Mouse (Mus musculus): ENCODE results near the gene Gm9732. TPM values are rescaled to one million over a fixed set of nuclear protein-coding genes. Genes with fewer than 3 reads are reported as not detected.
"Not testable (repeated sequence)": the region's sequence is repeated elsewhere in the genome, so short reads cannot be mapped to it uniquely, and the experiment has no call there.

Gm9732 gene
- polyA plus RNA-seq, 1 experiment from 2014 or later = not detected

DNA sequence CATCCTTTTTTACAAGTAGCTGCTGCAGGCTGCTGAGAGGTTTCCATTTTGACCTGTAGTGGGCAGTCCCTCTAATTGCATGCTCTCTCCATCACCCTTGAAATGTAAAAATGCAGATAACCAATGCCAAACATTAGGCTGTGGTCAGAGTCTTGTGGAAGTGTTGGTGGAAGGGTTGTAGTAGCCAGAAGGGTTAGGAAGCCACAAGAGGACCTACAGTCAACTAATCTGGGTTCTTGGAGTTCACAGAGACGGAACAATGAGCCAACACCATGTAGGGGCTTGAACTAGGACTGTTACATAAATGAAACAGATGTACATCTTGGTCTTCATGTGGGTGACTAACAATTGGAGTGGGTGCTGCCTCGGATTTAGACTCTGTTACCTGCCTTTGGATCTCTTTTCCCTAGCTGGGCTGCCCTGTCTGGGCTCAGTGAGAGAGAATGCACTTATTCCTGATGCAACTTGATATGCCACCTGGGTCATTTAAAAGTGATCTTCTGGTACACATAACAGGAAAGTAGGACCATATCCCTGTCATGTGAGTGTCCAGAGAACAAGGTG, 6.2 kb upstream of the Gm9732 start:
- not testable (repeated sequence) for H3K36me3 ChIP-seq (ENCODE audit: control insufficient read depth, insufficient read depth, low read length); H3K9ac ChIP-seq (replicated peaks; ENCODE audit: low read depth, low read length); H3K4me1 ChIP-seq (ENCODE audit: control insufficient read depth, insufficient read depth, low read length); H3K4me3 ChIP-seq (ENCODE audit: low read depth, low read length); H3K27ac ChIP-seq (ENCODE audit: low read length); H3K27me3 ChIP-seq (ENCODE audit: control insufficient read depth, insufficient read depth, low read length); H3K9me3 ChIP-seq (ENCODE audit: control insufficient read depth, low read depth, low read length); H3K4me2 ChIP-seq (replicated peaks; ENCODE audit: low read depth, low read length); ATAC-seq (ENCODE audit: insufficient number of reproducible peaks, insufficient read depth, low FRiP score, low read depth)
- 46% methylated on average over 2 of the region's 2 CpGs for WGBS

DNA sequence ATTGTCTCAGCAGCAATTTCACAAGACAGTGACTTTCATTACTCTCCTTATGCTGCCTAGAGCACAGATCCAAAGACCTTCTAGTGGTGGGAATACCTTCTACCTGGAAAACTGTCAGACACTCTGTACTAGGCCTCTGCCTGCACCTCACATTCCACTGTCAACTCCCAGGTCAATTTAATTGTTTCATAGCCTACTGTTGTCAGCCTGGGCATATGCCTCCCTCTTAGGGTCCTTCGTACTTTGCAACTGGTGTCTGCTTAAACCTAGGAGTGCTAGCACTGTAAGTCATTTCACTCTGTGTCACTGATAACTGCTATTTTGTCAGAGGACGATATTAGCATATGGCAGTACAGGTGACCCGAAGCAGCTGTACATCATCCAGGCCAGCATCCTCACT, 5.6 kb upstream of the Gm9732 start:
- H3K4me2 ChIP-seq (replicated peaks; ENCODE audit: low read depth, low read length); H3K9ac ChIP-seq (replicated peaks; ENCODE audit: low read depth, low read length); H3K4me3 ChIP-seq (ENCODE audit: low read depth, low read length); H3K27me3 ChIP-seq (ENCODE audit: control insufficient read depth, insufficient read depth, low read length); H3K27ac ChIP-seq (ENCODE audit: low read length); H3K4me1 ChIP-seq (ENCODE audit: control insufficient read depth, insufficient read depth, low read length); ATAC-seq (ENCODE audit: insufficient number of reproducible peaks, insufficient read depth, low FRiP score, low read depth); H3K36me3 ChIP-seq (ENCODE audit: control insufficient read depth, insufficient read depth, low read length); H3K9me3 ChIP-seq (ENCODE audit: control insufficient read depth, low read depth, low read length): not testable (repeated sequence)
- WGBS = 84% methylated on average over 3 of the region's 3 CpGs

DNA sequence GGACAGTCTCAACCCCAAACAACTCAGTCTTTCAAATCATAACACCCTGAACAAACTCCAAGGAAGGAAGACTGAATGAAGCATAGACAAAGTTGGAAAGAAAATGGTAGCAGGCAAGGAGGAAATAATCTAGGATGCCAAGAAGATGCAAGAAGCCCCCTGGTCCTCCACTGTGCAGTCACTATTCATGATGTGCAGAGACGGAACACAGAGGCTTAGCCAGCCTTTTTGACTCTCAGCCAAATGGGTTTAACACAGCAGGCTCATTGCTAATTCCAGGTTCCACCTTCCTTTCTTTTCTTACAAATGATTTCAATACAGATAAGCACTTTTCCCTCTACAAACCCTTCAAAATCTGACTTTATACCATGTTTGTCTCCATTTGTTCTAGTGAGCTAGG, 1.7 kb upstream of the Gm9732 start:
- not testable (repeated sequence) for H3K36me3 ChIP-seq (ENCODE audit: control insufficient read depth, insufficient read depth, low read length); H3K27me3 ChIP-seq (ENCODE audit: control insufficient read depth, insufficient read depth, low read length); H3K9me3 ChIP-seq (ENCODE audit: control insufficient read depth, low read depth, low read length); H3K9ac ChIP-seq (replicated peaks; ENCODE audit: low read depth, low read length); H3K4me2 ChIP-seq (replicated peaks; ENCODE audit: low read depth, low read length); H3K27ac ChIP-seq (ENCODE audit: low read length); H3K4me1 ChIP-seq (ENCODE audit: control insufficient read depth, insufficient read depth, low read length); H3K4me3 ChIP-seq (ENCODE audit: low read depth, low read length); ATAC-seq (ENCODE audit: insufficient number of reproducible peaks, insufficient read depth, low FRiP score, low read depth)
- WGBS = 68% methylated on average over 1 of the region's 1 CpGs

DNA sequence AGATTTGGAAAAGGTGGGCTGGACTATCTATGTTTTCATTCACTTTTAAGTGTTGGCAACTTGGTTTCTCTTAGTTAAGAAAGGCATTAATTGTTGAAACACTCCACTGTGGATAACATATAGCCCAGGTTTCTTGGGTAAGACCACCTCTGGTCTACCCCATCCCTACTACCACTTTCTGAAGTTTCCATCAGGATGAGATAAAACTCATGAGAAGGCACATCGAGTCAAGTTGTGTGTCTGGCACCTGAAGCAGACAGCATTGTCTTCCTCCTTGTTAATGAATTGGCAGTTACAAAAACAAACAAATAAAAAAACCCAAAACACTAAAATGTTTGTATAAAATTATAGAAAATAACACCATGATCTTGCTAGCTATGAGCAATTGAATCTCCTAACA, 916 bp downstream of the Gm9732 start:
- not testable (repeated sequence) for H3K4me3 ChIP-seq (ENCODE audit: low read depth, low read length); H3K27ac ChIP-seq (ENCODE audit: low read length); H3K4me1 ChIP-seq (ENCODE audit: control insufficient read depth, insufficient read depth, low read length); H3K36me3 ChIP-seq (ENCODE audit: control insufficient read depth, insufficient read depth, low read length); ATAC-seq (ENCODE audit: insufficient number of reproducible peaks, insufficient read depth, low FRiP score, low read depth); H3K9me3 ChIP-seq (ENCODE audit: control insufficient read depth, low read depth, low read length); H3K9ac ChIP-seq (replicated peaks; ENCODE audit: low read depth, low read length); H3K27me3 ChIP-seq (ENCODE audit: control insufficient read depth, insufficient read depth, low read length); H3K4me2 ChIP-seq (replicated peaks; ENCODE audit: low read depth, low read length)
- WGBS = 84% methylated on average over 1 of the region's 1 CpGs

DNA sequence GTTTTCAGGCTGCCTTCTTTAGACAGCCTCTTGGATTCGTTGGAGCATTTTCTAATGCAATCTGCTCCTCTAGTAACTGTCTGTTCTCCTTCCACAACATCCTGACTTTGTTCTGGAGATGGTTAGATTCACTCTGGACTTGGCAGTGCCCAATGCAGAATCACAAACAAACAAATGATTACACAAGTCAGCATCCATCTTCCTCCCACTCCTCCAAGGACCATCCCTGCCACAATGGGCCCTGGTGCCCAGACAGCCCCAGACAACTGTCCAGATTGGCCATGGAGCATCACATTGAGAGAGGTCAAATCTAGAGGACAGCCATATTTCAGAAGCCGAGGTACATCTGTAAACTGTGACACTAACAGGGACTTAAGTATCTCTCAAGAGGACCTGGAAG, 2.6 kb downstream of the Gm9732 start:
- 64% methylated on average over 2 of the region's 2 CpGs for WGBS
- H3K9ac ChIP-seq (replicated peaks; ENCODE audit: low read depth, low read length); ATAC-seq (ENCODE audit: insufficient number of reproducible peaks, insufficient read depth, low FRiP score, low read depth); H3K4me1 ChIP-seq (ENCODE audit: control insufficient read depth, insufficient read depth, low read length); H3K27me3 ChIP-seq (ENCODE audit: control insufficient read depth, insufficient read depth, low read length); H3K36me3 ChIP-seq (ENCODE audit: control insufficient read depth, insufficient read depth, low read length); H3K27ac ChIP-seq (ENCODE audit: low read length); H3K4me3 ChIP-seq (ENCODE audit: low read depth, low read length); H3K4me2 ChIP-seq (replicated peaks; ENCODE audit: low read depth, low read length); H3K9me3 ChIP-seq (ENCODE audit: control insufficient read depth, low read depth, low read length): not testable (repeated sequence)

DNA sequence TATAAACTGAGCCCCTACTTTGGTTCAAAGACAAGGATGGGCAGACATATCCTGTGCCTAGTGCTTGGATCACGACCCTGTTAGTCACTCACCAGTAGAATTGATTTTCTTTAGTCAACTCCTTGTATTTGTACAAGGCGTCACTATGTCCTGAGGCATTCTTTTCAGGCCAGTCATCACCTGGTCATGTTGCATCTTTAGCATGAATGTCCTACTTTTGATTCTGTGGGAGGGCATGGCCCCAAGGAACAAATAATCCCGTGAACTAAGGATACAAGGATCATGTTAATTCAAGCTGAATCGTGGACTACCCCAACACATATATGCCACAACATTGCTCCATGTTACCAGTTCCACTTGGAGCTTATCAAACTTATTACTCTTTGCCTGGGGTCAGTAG, 3.3 kb downstream of the Gm9732 start:
- not testable (repeated sequence) for H3K9ac ChIP-seq (replicated peaks; ENCODE audit: low read depth, low read length); H3K9me3 ChIP-seq (ENCODE audit: control insufficient read depth, low read depth, low read length); H3K4me1 ChIP-seq (ENCODE audit: control insufficient read depth, insufficient read depth, low read length); ATAC-seq (ENCODE audit: insufficient number of reproducible peaks, insufficient read depth, low FRiP score, low read depth); H3K36me3 ChIP-seq (ENCODE audit: control insufficient read depth, insufficient read depth, low read length); H3K27ac ChIP-seq (ENCODE audit: low read length); H3K4me3 ChIP-seq (ENCODE audit: low read depth, low read length); H3K27me3 ChIP-seq (ENCODE audit: control insufficient read depth, insufficient read depth, low read length); H3K4me2 ChIP-seq (replicated peaks; ENCODE audit: low read depth, low read length)
- WGBS = 44% methylated on average over 4 of the region's 4 CpGs

DNA sequence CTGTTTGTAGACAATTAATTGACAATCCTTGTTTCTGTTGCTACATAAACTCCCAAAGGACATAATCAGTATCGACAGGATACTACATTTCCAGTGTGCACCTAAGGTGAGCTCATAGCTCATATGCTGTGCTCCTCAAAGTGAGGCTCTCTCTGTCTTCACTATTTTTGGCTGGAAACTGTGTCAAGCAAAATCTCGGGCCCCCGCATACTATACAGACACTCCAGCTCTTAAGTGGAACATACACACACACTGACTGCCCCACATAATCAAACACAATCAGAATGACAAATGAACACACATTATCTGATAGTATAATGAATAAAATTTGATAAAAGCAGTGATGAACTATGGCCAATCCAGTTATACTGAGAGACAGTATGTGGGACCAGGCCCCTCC, 3.8 kb downstream of the Gm9732 start:
- H3K27me3 ChIP-seq (ENCODE audit: control insufficient read depth, insufficient read depth, low read length); H3K27ac ChIP-seq (ENCODE audit: low read length); H3K36me3 ChIP-seq (ENCODE audit: control insufficient read depth, insufficient read depth, low read length); H3K4me1 ChIP-seq (ENCODE audit: control insufficient read depth, insufficient read depth, low read length); H3K4me3 ChIP-seq (ENCODE audit: low read depth, low read length); H3K9ac ChIP-seq (replicated peaks; ENCODE audit: low read depth, low read length); H3K9me3 ChIP-seq (ENCODE audit: control insufficient read depth, low read depth, low read length); ATAC-seq (ENCODE audit: insufficient number of reproducible peaks, insufficient read depth, low FRiP score, low read depth); H3K4me2 ChIP-seq (replicated peaks; ENCODE audit: low read depth, low read length): not testable (repeated sequence)
- 88% methylated on average over 3 of the region's 3 CpGs for WGBS

DNA sequence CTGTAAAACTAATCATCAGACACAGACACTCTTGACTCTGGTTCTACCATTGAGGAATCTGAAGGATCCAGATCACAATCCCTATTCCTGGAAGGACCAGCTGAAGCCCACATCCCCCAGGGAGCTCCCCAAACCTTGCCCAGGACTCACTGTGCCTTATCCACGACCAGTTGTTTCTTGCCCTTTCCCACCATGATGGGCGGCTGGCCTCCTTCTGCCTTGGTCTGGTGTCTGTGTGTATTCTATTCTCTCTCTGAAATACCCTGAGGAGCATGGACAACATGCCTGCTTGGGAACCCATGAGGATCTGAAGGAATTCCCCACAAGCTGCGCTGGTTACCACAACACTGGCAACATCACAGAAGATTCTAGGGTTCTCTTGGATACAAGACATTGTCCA, 18.7 kb downstream of the Gm9732 start, which contains the start of gene Gm8127:
Gene Gm8127 (minus strand): TSS at position 330 of the 400 bp plus-strand sequence.
- not testable (repeated sequence) for H3K4me1 ChIP-seq (ENCODE audit: control insufficient read depth, insufficient read depth, low read length); H3K27ac ChIP-seq (ENCODE audit: low read length); H3K27me3 ChIP-seq (ENCODE audit: control insufficient read depth, insufficient read depth, low read length); H3K4me2 ChIP-seq (replicated peaks; ENCODE audit: low read depth, low read length); H3K9me3 ChIP-seq (ENCODE audit: control insufficient read depth, low read depth, low read length); H3K4me3 ChIP-seq (ENCODE audit: low read depth, low read length); H3K36me3 ChIP-seq (ENCODE audit: control insufficient read depth, insufficient read depth, low read length); ATAC-seq (ENCODE audit: insufficient number of reproducible peaks, insufficient read depth, low FRiP score, low read depth); H3K9ac ChIP-seq (replicated peaks; ENCODE audit: low read depth, low read length)
- WGBS = 79% methylated on average over 3 of the region's 3 CpGs

DNA sequence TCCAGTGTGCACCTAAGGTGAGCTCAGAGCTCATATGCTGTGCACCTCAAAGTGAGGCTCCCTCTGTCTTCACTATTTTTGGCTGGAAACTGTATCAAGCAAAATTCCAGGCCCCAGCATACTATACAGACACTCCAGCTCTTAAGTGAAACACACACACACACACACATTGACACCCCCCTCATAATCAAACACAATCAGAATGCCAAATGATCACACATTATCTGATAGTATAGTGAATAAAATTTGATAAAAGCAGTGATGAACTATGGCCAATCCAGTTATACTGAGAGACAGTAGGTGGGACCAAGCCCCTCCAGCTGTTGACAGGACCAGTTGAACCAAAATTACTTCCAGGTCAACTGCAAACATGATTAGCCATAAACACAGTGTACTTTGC, 44.7 kb downstream of the Gm9732 start:
- not testable (repeated sequence) for H3K4me2 ChIP-seq (replicated peaks; ENCODE audit: low read depth, low read length); H3K36me3 ChIP-seq (ENCODE audit: control insufficient read depth, insufficient read depth, low read length); H3K4me3 ChIP-seq (ENCODE audit: low read depth, low read length); H3K4me1 ChIP-seq (ENCODE audit: control insufficient read depth, insufficient read depth, low read length); H3K27ac ChIP-seq (ENCODE audit: low read length); ATAC-seq (ENCODE audit: insufficient number of reproducible peaks, insufficient read depth, low FRiP score, low read depth); H3K9ac ChIP-seq (replicated peaks; ENCODE audit: low read depth, low read length); H3K9me3 ChIP-seq (ENCODE audit: control insufficient read depth, low read depth, low read length); H3K27me3 ChIP-seq (ENCODE audit: control insufficient read depth, insufficient read depth, low read length)
